Mouse (Mus musculus): Measurements from ENCODE around the gene Wdr76. TPM values are rescaled to one million over a fixed set of nuclear protein-coding genes. Genes with fewer than 3 reads are reported as not detected.
"Not testable (repeated sequence)": the region's sequence is repeated elsewhere in the genome, so short reads cannot be mapped to it uniquely, and the experiment has no call there.

The Wdr76 gene
- polyA plus RNA-seq, 1 experiment, result 1.6 TPM

- Histone ChIP-seq H3K4me3 (ENCODE audit: low read depth, low read length) (no peak overlapping the region), H3K27ac (ENCODE audit: insufficient read depth, low read depth, low read length) (no peak overlapping the region), H3K36me3 (ENCODE audit: control insufficient read depth, insufficient read depth, low read length) (peaks cover 5% of the 10 kb centered on the region), H3K27me3 (ENCODE audit: control insufficient read depth, insufficient read depth, low read length) (no peaks in the 10 kb centered on the region), H3K4me1 (ENCODE audit: control insufficient read depth, insufficient read depth, insufficient read length, low read length) (no peaks in the 10 kb centered on the region)
- 29% methylated on average over 2 of the region's 2 CpGs for WGBS
- TF ChIP-seq CTCF (IDR thresholded peaks at IDR 0.05; ENCODE audit: extremely low read depth, insufficient read length, insufficient replicate concordance, low read depth, low read length) (no peak), POLR2A (IDR thresholded peaks at IDR 0.05; ENCODE audit: low read depth, low read length) (no peak)
Observed at GRCm38 (mm10) chr2:121522006-121522405, 15.5 kb downstream of the Wdr76 start.

DNA sequence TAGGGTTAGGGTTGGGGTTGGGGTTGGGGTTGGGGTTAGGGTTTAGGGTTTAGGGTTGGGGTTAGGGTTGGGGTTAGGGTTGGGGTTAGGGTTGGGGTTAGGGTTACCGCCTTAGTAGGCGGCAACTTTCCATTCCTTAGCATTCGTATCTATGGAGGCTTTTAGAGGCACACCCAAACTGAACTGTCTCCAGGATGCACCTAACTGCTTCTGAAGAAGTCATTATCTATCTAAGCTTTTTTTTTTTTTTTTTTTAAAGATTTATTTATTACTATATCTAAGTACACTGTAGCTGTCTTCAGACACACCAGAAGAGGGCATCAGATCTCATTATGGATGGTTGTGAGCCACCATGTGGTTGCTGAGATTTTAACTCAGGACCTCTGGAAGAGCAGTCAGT is 16.3 kb downstream of the Wdr76 start:
- H3K4me3 ChIP-seq (ENCODE audit: low read depth, low read length); H3K36me3 ChIP-seq (ENCODE audit: control insufficient read depth, insufficient read depth, low read length); H3K4me1 ChIP-seq (ENCODE audit: control insufficient read depth, insufficient read depth, insufficient read length, low read length); H3K27me3 ChIP-seq (ENCODE audit: control insufficient read depth, insufficient read depth, low read length); H3K27ac ChIP-seq (ENCODE audit: insufficient read depth, low read depth, low read length): not testable (repeated sequence)
- 98% methylated on average over 3 of the region's 3 CpGs for WGBS

DNA sequence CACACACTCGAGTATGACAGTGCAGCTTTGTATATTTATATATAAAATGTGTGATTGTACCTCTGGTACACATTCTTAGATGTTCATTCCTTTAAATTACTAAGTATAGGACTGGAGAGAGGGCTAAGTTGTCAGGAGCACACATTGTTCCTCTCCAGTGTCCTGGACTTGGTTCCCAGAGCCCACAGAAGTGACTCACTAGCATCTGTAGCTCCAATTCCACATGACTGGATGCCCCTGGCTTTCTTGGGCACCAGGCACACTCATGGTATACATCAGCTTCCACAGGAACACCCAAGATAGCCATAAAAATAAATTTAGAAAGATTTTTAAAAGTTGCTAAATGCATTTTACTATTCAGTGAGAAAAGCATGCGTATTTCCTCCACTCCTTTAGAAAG is 18.5 kb downstream of the Wdr76 start:
- no peak for TF ChIP-seq POLR2A (IDR thresholded peaks at IDR 0.05; ENCODE audit: low read depth, low read length)
- TF ChIP-seq CTCF (IDR thresholded peaks at IDR 0.05; ENCODE audit: extremely low read depth, insufficient read length, insufficient replicate concordance, low read depth, low read length), result no peak
- H3K4me1 ChIP-seq (ENCODE audit: control insufficient read depth, insufficient read depth, insufficient read length, low read length), result no peaks in the 10 kb centered on the region
- H3K4me3 ChIP-seq (ENCODE audit: low read depth, low read length), result no peak overlapping the region
- WGBS, result 88% methylated on average over 2 of the region's 2 CpGs
- no peak overlapping the region for H3K27ac ChIP-seq (ENCODE audit: insufficient read depth, low read depth, low read length)
- no peaks in the 10 kb centered on the region for H3K27me3 ChIP-seq (ENCODE audit: control insufficient read depth, insufficient read depth, low read length)
- peaks cover 4% of the 10 kb centered on the region; the same call in 1 of the 2 replicates for H3K36me3 ChIP-seq (ENCODE audit: control insufficient read depth, insufficient read depth, low read length)

DNA sequence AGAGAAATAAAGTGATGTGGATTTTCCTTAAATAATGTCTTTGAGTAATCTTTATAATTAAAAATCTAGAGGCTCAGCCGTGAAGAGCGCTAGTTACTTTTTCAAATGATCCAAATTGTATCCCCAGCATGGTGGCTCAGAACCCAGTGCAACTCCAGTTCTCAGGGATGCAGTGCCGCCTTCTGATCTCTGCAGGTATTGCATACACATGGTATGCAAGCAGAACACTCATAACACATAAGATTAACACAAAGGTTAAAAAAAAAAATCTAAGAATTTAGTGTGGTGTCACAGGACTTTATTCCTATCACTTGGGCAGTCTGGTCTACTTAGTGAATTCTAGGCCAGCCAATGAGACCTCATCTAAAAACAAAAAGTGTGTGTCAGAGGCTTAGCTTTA is 38.3 kb downstream of the Wdr76 start:
- TF ChIP-seq POLR2A (IDR thresholded peaks at IDR 0.05; ENCODE audit: low read depth, low read length), result no peak
- no peak for TF ChIP-seq CTCF (IDR thresholded peaks at IDR 0.05; ENCODE audit: extremely low read depth, insufficient read length, insufficient replicate concordance, low read depth, low read length)
- Histone ChIP-seq H3K4me1 (ENCODE audit: control insufficient read depth, insufficient read depth, insufficient read length, low read length) (no peaks in the 10 kb centered on the region), H3K4me3 (ENCODE audit: low read depth, low read length) (no peak overlapping the region), H3K27ac (ENCODE audit: insufficient read depth, low read depth, low read length) (no peak overlapping the region), H3K27me3 (ENCODE audit: control insufficient read depth, insufficient read depth, low read length) (no peaks in the 10 kb centered on the region), H3K36me3 (ENCODE audit: control insufficient read depth, insufficient read depth, low read length) (peaks cover 1% of the 10 kb centered on the region)
- 90% methylated on average over 3 of the region's 3 CpGs for WGBS

DNA sequence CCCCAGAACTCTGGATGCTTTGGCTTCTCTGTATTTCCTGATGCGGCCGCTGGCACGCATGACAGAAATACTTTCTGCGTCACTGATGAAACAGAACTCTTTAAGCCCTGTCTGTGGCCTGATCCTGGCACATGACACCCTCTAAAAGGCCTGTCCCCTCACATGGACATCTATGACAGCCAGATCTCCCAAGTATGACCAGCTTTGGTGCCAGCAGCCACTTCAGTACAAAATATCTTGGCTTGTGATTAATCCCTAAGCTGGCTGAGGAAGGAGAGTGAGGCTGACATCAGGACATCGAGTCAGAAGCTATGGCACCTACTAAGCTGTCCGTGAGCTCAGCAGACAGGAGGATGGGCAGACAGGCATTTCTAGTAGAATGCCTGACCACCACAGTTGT is 43.1 kb downstream of the Wdr76 start:
- H3K27me3 ChIP-seq (ENCODE audit: control insufficient read depth, insufficient read depth, low read length), result no peaks in the 10 kb centered on the region
- no peak overlapping the region for H3K27ac ChIP-seq (ENCODE audit: insufficient read depth, low read depth, low read length)
- no peaks in the 10 kb centered on the region for H3K4me1 ChIP-seq (ENCODE audit: control insufficient read depth, insufficient read depth, insufficient read length, low read length)
- no peaks in the 10 kb centered on the region for H3K36me3 ChIP-seq (ENCODE audit: control insufficient read depth, insufficient read depth, low read length)
- whole genome bisulfite sequencing, result 88% methylated on average over 6 of the region's 6 CpGs
- H3K4me3 ChIP-seq (ENCODE audit: low read depth, low read length), result no peak overlapping the region
- TF ChIP-seq POLR2A (IDR thresholded peaks at IDR 0.05; ENCODE audit: low read depth, low read length) (no peak), CTCF (IDR thresholded peaks at IDR 0.05; ENCODE audit: extremely low read depth, insufficient read length, insufficient replicate concordance, low read depth, low read length) (no peak)

- Histone ChIP-seq H3K4me1 (ENCODE audit: control insufficient read depth, insufficient read depth, insufficient read length, low read length) (no peaks in the 10 kb centered on the region), H3K4me3 (ENCODE audit: low read depth, low read length) (no peak overlapping the region), H3K27me3 (ENCODE audit: control insufficient read depth, insufficient read depth, low read length) (no peaks in the 10 kb centered on the region), H3K27ac (ENCODE audit: insufficient read depth, low read depth, low read length) (no peak overlapping the region), H3K36me3 (ENCODE audit: control insufficient read depth, insufficient read depth, low read length) (no peaks in the 10 kb centered on the region)
- TF ChIP-seq CTCF (IDR thresholded peaks at IDR 0.05; ENCODE audit: extremely low read depth, insufficient read length, insufficient replicate concordance, low read depth, low read length) (no peak), POLR2A (IDR thresholded peaks at IDR 0.05; ENCODE audit: low read depth, low read length) (no peak)
- WGBS, result 69% methylated on average over 8 of the region's 8 CpGs
Observed at GRCm38 (mm10) chr2:121551271-121551670, 44.7 kb downstream of the Wdr76 start.

- Histone ChIP-seq H3K36me3 (ENCODE audit: control insufficient read depth, insufficient read depth, low read length) (no peaks in the 10 kb centered on the region), H3K27me3 (ENCODE audit: control insufficient read depth, insufficient read depth, low read length) (no peaks in the 10 kb centered on the region), H3K4me1 (ENCODE audit: control insufficient read depth, insufficient read depth, insufficient read length, low read length) (no peaks in the 10 kb centered on the region), H3K4me3 (ENCODE audit: low read depth, low read length) (no peak overlapping the region), H3K27ac (ENCODE audit: insufficient read depth, low read depth, low read length) (no peak overlapping the region)
- WGBS, result 89% methylated on average over 3 of the region's 3 CpGs
- no peak for TF ChIP-seq POLR2A (IDR thresholded peaks at IDR 0.05; ENCODE audit: low read depth, low read length)
- TF ChIP-seq CTCF (IDR thresholded peaks at IDR 0.05; ENCODE audit: extremely low read depth, insufficient read length, insufficient replicate concordance, low read depth, low read length), result no peak
Observed at GRCm38 (mm10) chr2:121563117-121563516, 56.6 kb downstream of the Wdr76 start.

DNA sequence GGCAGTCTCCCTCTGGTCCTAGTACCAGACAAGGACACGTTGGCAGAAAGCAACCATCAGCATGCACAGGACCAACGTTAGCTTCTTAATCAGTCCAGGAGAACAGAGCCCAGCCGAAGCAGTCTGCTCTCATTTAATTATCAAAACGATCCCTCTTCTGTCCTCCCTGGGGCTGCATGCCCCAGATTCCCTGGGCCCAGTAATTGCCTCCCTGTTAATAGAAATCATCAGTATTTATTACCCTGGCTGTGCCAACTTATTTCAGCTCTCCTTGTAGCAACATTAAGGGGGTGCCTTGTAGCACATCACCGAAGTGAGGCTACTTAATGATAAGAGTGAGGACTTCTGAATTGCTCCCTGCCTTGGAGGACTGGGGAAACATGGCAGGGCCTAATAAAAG is 59.4 kb downstream of the Wdr76 start:
- Histone ChIP-seq H3K27me3 (ENCODE audit: control insufficient read depth, insufficient read depth, low read length) (no peaks in the 10 kb centered on the region), H3K4me1 (ENCODE audit: control insufficient read depth, insufficient read depth, insufficient read length, low read length) (no peaks in the 10 kb centered on the region), H3K4me3 (ENCODE audit: low read depth, low read length) (no peak overlapping the region), H3K27ac (ENCODE audit: insufficient read depth, low read depth, low read length) (no peak overlapping the region), H3K36me3 (ENCODE audit: control insufficient read depth, insufficient read depth, low read length) (no peaks in the 10 kb centered on the region)
- 66% methylated on average over 5 of the region's 5 CpGs for WGBS
- TF ChIP-seq POLR2A (IDR thresholded peaks at IDR 0.05; ENCODE audit: low read depth, low read length), result no peak
- no peak for TF ChIP-seq CTCF (IDR thresholded peaks at IDR 0.05; ENCODE audit: extremely low read depth, insufficient read length, insufficient replicate concordance, low read depth, low read length)

Measured in small intestine, adult 2 months (tissue).